Mouse (Mus musculus) E14TG2a.4 (cell line): ENCODE measurements at regions not wholly inside any gene's neighbourhood (a gene's known extent, or its start where the extent isn't known, plus 50 kb on each side); places are given as distances from the start of the nearest gene placed in this dataset.

ENCODE experiments used
- CTCF ChIP-seq: conservative IDR thresholded peaks from 2 replicates; pipeline ENCODE4 v1.5.1; 2014; ENCODE audit warnings: low read length
- NANOG ChIP-seq: IDR thresholded peaks from 2 replicates; pipeline ENCODE4 v1.6.1; 2014; ENCODE audit warnings: borderline replicate concordance, low read length, mixed read lengths

DNA sequence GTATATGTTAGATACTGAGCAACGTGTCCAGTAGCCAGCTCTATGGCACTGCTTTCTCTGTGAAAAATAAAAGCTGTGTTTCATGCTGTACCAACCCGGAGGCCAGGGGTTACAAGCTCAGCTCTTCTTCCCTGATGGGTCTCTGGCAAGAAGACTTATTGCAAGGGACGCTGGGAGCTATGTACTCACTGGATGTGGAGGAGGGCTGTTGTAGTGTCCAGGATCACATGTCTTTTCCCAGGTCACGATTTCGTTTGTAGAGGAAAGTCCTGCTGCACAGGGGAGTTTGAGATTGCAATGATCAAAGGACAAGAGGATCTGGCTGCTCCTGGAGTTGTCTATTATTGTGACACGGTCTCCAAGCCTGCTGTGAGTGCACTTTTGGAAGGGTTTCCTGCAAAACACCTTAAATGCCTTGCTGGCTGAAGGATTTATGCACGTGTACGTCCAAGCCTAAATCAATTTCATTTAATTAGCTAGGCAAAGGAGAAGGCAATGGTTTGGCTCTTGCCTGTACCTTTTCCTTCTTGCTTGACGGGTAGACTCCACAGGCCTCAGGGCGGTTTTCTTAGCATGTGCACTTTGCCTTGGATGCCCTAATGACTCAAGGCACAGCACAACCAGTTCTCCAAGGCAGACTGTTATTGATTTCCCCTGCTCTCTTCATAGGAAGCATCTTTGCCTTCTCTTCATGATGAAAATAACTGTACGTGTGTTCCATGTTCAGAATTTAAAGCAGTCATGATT, 87.2 kb upstream of the Plppr5 start:
- TF ChIP-seq CTCF (no peak), NANOG (no peak)
